Mouse (Mus musculus) monocyte, adult 2 months (primary cell): ENCODE data around the gene Fdx1l.
"Not testable (repeated sequence)": the region's sequence is repeated elsewhere in the genome, so short reads cannot be mapped to it uniquely, and the experiment has no call there.

Source experiments
- DNase-seq, 2 experiments: peaks; one replicate each; pipeline ENCODE4 v3.0.0; 2022; ENCODE audit warnings: low spot score in 2 of 2, low read depth in 1 of 2

Fdx1l gene

DNA sequence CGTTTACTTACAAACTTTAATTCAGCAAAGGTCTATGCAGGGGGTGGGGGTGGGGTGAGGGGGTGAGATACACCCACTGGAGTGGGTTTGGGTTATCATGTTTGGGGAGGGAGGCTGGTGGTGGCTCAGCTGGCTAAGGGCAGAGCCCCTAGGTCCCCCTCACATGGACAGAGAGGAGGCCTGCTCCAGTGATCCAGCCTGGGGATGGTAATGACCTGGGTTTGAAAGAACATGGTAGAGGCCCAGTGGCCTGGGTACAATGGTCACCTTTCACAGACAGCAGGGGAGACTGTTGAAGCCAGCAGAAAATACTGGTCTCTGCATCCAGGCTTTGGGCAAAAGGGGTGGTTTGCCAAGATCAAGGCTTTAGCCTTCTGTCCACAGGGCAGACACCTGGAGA is 759 bp upstream of the Fdx1l start:
- no peak for DNase-seq

DNA sequence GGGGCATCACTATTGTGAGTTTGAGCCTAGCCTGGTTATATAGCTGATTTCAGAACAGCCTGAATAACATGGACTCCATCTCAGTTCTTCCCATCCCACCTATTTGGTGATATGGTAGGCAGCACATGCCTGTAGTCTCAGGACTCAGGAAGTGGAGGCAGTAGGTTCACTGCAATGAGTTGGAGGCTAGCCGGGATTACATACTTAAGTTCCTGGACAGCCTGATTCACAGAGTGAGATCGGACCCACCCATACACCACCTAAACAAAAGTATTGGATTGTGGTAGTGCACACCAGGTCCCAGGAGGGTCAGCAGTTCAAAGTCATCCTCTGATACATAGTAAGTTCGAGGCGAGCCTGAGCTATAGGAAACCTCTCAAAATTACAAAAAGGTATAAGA is 773 bp downstream of the Fdx1l start:
- no peak for DNase-seq

DNA sequence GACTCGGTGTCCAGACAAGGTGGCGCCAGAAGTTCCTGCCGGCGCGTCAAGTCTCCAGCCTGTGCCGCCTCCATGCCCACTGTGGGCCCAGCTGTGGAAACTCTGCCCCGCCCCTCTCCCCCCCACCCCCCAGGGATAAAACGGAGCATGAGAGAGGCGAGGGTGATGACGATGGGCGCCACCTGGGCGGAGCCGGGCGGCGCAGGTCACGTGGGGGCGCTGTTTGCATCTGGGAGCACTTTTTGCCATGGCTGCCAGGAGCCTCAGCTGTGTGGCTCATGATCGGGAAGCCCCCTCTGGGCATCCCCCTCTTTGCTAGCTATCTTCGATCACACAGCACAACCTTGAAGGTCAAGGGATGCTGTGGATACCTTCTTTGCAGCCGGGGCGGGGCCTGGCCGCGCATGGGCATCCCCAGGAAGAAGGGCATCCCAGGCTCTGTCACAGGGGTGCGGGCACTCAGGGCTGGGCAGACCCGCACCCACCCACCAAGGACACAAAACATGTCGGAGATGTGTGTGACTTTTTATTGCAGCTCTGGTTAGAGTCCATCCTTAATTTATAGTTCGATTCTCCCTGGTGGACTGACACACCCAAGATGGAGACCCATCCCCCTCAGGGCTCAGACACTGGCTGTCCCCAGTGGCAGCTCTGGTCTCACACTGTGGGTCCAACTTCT is 6.3 kb downstream of the Fdx1l start, which contains the start of gene Zglp1:
TSS of gene Zglp1 (minus strand) at position 88 of the 679 bp plus-strand sequence.
- no peak for DNase-seq

DNA sequence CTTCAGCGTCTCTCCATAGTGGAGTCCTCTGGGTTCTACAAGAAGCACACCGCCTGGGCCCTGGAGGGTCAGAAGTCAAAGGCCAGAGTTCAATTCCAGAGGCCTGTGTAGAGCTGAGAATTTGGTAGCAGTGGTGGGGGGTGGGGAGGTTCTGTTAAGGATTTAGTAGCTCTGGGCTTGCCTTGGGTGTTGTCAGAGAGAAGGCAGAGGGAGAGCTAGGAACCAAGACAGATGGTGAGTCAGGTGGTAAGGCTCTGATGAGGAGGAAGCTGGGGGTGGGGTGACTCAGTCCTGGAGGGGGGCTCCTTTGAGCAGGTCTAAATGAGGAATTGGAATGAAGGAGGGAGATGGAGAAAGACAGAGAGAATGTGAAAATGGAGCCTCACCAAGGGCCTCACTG is 10.5 kb downstream of the Fdx1l start:
- DNase-seq, result no peak

DNA sequence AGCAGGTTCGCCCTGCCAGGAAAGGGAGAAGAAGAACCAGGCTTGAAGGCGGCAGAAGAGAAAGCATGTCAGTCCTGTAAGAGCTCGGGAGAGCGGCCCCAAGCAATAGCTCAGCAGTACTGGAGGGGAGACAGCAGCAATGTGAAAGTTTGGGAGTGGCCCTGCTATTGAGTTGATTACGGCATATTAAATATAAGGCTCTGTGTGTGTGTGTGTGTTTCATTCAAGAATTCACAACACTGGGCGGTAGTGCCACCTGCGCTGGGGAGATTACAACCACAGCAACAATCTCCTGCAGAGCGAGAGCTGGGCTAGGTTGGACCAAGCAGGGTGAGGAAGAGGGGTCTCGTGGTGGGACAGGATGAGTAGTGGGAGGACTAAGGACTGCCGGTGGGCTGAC is 21.8 kb downstream of the Fdx1l start:
- DNase-seq, result no peak

DNA sequence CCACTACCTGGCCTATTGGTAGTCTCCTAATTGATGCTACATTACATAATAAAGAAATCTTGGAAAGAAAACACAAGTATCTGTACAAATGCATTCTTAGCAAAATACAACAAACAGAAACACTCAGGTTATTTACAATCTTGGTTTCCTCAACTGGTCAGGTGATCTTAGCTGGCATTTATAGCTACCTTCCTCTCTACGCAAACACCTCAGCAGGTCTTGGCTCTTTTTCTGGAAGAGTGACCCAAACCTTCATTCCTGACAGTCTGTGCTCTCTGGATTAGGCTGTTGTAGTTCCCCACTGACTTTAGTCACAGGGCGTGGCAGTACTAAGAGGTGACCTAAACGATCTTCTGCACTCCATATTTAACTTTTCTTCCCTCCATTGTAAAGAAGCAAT is 28.2 kb downstream of the Fdx1l start:
- DNase-seq, result no peak

DNA sequence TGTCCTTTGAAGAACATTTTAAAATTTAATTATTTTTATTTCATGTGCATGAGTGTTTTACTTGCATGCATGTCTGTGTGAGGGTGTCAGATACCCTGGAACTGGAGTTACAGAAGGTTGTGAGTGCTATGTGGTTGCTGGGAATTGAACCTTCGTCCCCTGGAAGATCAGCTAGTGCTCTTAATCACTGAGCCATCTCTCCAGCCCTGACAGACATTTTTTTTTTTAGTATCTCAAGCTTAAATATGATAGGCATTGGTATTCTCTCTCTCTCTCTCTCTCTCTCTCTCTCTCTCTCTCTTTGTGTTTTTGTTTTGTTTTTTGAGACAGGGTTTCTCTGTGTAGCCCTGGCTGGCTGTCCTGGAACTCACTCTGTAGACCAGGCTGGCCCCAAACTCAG is 28.6 kb downstream of the Fdx1l start:
- DNase-seq, result not testable (repeated sequence)

DNA sequence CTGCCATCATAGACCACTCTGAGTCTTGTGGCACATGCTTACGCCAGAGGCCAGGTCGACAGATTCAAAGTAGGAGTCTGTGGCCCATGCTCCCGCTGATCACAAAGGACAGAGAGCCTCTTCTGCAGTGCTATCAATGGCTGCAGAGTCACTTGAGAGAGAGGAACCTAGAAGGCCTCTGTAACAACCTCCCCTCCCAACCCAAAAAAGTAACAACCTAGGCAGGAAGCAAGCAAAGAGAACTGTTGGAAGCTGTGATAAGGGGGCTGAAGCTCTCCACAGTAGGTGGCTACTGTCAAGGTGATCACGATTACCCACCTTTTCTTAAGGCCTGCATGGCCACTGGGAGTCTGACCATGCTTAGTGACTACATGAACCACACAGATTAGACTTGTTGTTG is 29.9 kb downstream of the Fdx1l start:
- DNase-seq, result no peak

DNA sequence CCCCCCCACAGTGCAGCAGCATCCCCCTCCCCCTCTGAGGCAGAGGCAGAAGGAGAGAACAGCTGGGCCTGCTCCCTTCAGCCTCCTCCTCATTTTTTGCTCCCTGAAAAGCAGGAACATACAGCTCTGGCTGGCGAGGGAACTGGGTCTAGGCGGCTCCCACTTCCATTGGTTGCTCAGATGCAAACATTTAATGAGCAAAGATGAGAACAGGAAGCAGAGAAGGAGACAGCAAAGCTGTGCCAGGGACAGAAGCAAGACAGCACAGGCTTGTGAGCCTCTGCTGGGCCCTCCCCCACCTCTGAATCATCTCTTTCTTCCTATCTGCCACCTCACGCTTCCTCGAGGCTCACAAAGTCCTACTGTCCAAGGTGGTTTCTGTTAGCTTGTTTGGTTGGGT is 32.1 kb downstream of the Fdx1l start:
- DNase-seq, result no peak

DNA sequence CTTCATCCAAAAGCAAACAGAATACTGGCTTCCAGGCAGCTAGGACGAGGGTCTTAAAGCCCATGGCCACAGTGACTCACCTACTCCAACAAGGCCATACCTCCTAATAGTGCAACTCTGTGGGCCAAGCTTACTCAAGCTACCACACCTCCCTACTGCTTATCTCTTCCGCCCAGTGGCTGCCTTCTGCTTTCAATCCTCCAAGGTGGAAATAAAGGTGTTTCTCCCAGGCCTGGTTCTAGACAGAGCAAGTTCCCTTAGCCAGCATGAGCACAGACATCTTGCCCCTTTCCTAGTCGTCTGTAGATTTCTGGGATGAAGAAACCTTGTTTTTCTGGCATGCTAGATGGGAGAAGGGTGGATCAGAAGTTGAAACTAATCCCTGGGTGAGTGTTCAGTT is 33.6 kb downstream of the Fdx1l start:
- no peak for DNase-seq

DNA sequence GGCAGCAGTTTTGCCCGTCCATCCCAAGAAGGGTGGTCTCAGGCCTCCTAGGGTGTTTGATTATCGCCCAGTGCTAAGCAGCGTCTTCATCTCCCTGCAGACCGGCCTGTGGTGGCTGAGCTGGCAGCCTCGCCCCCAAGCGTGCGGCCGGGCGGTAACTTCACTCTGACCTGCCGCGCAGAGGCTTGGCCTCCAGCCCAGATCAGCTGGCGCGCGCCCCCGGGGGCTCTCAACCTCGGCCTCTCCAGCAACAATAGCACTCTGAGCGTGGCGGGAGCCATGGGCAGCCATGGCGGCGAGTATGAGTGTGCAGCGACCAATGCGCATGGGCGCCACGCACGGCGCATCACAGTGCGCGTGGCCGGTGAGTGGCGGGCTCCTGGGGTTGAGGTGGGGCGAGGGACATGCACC is 35.9 kb downstream of the Fdx1l start:
- no peak for DNase-seq

DNA sequence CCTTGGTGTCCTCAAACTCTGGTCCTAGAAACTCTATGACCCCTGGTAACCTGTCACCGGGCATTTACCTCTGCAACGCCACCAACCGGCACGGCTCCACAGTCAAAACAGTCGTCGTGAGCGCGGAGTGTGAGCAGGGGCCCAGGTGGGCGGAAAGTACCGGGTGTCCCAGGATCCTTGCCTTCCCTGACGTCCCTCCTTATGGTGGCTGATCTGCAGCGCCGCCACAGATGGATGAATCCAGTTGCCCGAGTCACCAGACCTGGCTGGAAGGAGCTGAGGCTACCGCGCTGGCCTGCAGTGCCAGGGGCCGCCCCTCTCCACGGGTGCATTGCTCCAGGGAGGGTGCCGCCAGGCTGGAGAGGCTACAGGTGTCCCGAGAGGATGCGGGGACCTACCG is 36.7 kb downstream of the Fdx1l start:
- DNase-seq, result no peak

DNA sequence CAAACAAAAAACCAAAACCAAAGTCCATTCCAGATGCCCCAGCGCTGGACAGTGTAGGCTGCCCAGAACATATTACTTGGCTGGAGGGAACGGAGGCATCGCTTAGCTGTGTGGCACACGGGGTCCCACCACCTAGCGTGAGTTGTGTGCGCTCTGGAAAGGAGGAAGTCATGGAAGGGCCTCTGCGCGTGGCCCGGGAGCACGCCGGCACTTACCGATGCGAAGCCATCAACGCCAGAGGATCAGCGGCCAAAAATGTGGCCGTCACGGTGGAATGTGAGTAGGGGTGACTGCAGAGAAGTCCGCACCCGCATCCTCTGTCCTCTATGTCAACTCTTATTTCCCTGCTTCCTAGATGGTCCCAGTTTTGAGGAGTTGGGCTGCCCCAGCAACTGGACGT is 37.3 kb downstream of the Fdx1l start:
- DNase-seq, result no peak

DNA sequence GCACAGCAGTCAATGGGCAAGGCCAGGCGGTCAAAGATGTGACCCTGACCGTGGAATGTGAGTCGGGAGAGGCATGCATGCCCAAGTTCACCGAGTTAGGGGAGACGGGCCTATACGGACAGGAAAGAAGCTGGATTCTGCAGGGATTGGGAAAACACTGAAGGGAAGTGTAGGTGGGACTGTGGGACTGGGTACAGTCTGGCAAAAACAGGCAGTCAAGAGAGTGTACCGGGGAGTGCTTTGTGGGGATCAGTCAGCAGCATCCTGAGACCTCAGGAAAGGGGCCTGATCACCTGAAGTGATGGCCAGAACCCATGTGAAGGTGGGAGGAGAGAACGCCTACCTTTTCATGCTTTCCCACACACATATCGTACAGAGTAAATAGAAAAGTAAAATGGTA is 37.8 kb downstream of the Fdx1l start:
- no peak for DNase-seq

DNA sequence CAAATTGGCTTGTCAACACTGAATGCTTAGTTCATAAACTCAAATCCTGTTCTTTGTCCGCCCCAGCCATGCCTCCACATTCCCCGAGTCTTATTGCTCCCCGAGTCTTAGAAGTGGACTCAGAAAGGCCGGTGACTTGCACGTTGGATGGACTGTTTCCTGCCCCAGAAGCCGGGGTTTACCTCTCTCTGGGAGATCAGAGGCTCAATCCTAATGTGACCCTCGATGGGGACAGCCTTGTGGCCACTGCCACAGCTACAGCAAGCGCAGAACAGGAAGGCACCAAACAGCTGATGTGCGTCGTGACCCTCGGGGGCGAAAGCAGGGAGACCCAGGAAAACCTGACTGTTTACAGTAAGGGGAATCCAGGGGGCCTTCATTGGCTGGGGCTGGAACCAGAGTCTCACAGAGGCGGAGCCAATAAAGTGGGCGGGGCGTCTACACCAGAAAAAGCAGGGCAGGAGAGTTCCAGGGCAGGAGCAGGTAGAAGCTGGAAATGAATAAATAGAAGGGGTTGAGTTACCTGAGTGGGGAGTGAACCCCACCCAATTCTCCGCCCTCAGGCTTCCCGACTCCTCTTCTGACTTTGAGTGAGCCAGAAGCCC is 38.8 kb downstream of the Fdx1l start:
- no peak for DNase-seq

DNA sequence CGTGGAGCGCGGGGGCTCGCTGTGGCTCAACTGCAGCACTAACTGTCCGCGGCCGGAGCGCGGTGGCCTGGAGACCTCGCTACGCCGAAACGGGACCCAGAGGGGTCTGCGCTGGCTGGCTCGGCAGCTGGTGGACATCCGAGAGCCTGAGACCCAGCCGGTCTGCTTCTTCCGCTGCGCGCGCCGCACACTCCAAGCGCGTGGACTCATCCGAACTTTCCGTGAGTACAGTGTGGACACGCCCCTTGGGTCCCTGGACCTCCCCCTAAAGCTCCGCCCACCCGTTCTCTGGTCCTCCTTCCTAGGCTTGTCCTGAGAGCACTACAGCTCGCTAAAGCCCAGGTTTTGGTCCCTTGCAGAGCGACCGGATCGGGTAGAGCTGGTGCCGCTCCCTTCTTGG is 40.3 kb downstream of the Fdx1l start:
- peak; percentile 68 to 84 for DNase-seq

DNA sequence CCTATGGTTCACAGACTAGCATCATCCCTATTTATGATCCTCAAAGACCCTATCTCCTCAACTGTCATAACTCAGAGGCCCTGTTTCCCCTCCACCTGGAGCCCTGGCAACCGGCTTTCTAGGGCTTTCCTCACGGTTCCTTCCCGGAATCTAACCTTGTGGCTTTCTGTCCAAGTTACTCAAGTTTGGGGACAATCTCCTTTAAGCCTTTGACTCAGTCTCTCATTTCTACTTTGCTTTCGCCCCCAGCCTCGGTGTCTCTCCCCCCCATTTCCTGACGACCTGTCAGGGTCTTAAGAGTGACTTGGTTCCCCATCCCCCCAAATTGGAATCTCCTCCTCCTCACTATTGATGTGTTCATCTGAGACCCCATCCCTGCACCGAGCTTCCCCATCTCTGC is 40.9 kb downstream of the Fdx1l start:
- DNase-seq, result no peak

DNA sequence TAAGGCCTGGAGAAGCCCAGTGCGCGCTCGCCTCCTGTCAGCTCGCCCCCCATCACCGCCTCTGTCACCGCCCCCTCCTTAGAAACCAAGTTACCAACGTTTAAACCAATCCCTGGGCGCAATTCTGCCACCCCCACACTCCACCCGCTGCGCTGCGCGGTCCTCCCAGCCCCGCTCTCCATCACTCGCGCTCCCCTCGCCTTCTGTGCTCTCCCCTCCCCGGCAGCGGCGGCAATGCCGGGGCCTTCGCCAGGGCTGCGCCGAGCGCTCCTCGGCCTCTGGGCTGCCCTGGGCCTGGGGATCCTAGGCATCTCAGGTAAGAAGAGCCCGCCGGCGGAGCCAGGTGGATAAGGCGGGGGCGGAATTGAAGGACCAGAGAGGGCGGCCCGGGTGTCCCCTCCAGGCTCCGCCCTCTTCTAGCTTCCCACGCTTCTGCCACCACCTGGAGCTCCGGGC is 41.5 kb downstream of the Fdx1l start, which contains the start of gene Icam5:
TSS of gene Icam5 (plus strand) at position 178 of the 456 bp plus-strand sequence.
- DNase-seq, result no peak

DNA sequence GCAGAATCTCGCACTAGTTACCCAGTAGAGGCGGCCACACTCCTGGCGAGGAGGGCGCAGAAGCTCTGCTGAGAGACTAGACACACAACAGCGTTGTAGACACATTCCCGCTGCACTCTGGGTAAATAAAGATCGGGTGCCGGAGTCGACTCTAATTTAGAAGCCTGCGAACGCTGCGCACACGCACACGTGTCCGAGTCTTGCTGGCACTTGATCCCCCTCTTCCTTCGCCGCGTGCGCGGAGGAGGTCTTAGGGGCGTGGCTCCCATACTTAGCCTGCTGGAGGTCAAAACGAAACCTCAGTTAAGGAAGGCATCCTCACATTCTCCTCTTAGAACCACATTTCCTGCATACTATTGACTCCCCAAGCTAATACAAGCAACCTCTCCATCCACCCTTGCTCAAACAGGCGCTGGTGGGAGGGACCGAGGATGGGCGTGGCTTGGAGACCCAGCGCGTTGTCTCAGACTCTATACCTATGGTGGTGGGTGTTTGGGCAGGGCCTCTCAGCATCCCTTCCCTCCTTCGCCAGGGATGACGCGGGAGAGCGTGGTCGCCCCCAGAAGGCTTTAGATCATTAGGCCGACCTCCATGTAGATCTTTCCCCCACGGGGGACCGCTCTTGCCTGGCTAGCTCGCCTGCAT is 42.0 kb downstream of the Fdx1l start:
- DNase-seq, result peak in 1 of 2 experiments; percentile 41

DNA sequence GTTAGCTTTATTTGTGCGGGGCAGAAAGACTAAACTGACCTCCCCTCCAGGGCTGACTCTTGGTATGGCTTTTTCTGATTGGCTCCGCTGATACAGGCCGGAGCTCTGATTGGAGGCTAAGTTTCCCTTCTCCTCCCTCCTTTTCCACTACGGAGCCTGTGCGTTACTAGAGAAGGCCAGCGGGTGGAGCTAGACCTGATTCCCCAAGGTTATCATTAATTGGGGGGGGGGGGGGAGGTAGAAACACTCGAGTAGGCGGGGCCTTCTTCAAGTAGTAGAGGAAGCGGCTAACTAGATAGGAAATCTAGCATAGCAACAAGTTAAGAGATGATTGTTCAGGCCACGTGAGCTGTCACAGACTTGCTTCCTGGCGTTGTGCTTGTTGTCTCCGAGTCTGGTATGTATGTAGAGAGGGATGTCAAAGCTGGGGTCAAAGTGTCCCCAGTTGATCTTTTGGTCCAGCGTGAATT is 42.6 kb downstream of the Fdx1l start:
- peak; percentile 64 to 78 for DNase-seq

DNA sequence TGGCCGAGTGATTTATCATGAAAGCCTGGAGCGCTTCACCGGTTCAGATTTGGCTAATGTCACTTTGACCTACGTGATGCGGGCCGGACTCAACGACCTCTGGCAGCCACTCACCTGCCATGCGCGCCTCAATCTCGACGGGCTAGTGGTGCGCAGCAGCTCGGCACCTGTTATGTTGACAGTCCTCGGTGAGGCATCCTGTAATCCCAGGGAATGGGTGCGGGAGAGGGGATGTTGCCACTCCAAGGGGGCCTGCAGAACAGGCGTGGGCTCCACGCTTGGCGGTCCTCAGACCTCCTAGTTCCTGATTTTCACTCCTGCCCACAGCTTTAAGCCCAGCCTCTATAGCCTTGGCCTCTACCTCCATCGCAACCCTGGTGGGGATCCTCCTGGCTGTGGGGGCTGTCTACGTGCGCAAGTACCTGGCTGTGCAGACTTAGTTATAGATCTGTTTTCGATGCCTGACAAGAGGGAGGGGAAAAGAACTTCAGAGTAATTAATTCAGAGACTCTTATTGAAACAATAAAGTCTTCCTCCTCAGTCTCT is 43.3 kb downstream of the Fdx1l start:
- no peak for DNase-seq
